Mouse (Mus musculus): ENCODE measurements around the gene Stx16.

GRCm38 (mm10) chr2:174130468-174131097 is 54.5 kb downstream of the Stx16 start:
- TF ChIP-seq POLR2A (IDR thresholded peaks at IDR 0.05; ENCODE audit: insufficient read depth, low read depth, low read length) = no peak
- TF ChIP-seq CTCF (IDR thresholded peaks at IDR 0.05; ENCODE audit: insufficient read depth, low read depth, low read length) = no peak

Measured in olfactory bulb, adult 2 months (tissue).